Mouse (Mus musculus) Patski (cell line): Measurements from ENCODE around the gene Coch. TPM values are rescaled to one million over a fixed set of nuclear protein-coding genes. Genes with fewer than 3 reads are reported as not detected.
"Not testable (repeated sequence)": the region's sequence is repeated elsewhere in the genome, so short reads cannot be mapped to it uniquely, and the experiment has no call there.

ENCODE experiments used
- ATAC-seq: fragments of 100-300 bp; one replicate; pipeline ENCODE4 v1.8.0; 2021
- CTCF ChIA-PET: fragments of 350-600 bp; sonication (Branson Sonifier 250); formaldehyde crosslinking; loops from one replicate; lab custom pipeline; 2022; ENCODE audit warnings: inconsistent platforms; lab: Charles Lee
- POLR2A ChIA-PET: fragments of 350-600 bp; sonication (Branson Sonifier 250); formaldehyde crosslinking; loops from one replicate; lab custom pipeline; 2022; ENCODE audit warnings: antibody characterized with exemption, inconsistent platforms; lab: Charles Lee
- DNase-seq: peaks from one replicate; pipeline ENCODE4 v3.0.0-alpha.2; 2011; ENCODE audit warnings: low read depth, low spot score
- H3K27me3 ChIP-seq: fragments of 371-371 bp; one replicate; pipeline ENCODE4 v1.5.1; 2021
- CTCF ChIP-seq: fragments of 100-300 bp; IDR thresholded peaks from one replicate; pipeline ENCODE4 v1.5.1; 2021
- in situ Hi-C: fragments of 300-500 bp; cut with MboI; formaldehyde crosslinking; loops from 3 replicates; pipeline ENCODE4 v1.11.1; 2018; ENCODE audit warnings: low pct_unique_long_range_greater_than_20kb, mixed read lengths
- polyA plus RNA-seq: library from polyadenylated mRNA; unstranded; gene quantifications from one replicate; pipeline ENCODE4 v1.2.3, GENCODE M21; 2021

Coch gene
- polyA plus RNA-seq, 1 experiment from 2014 or later, result 0.03 TPM

DNA sequence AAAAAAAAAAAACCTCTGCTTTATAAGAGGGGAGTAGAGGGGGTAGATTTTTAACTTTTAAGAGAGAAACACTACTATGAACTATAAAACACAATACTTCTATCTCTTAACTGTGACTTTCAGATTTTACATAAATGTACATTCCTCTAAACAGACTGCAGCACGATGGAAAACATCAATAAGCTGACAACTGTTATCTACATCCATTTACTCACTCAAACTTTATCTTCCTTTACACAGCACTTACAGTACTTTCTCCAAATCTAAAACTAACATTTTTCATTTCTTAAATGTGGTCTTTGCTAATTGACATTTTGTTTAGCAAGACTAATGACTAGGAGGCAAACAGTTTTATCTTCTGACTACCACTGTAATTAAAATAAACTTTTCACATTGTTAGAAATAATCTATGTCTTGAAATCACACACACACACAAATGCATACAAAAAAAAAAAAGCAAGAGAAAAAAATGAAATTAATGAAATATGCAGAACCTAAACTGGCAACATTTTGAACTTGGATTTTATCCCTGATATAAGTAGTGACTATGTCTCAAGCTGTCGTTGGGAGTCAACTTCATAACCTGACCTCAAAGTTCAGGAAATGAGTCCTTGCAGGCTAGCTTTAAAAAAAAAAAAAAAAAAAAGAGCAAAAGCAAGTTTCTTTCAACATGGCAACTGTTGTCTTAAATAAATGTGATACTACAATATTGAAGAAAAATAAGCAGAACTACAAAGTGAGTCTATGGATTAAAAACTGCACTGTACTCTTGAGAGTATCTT lies 43.7 kb downstream of the Coch start:
- in situ Hi-C loops, result no loop called here
- no peak for ATAC-seq
- H3K27me3 ChIP-seq, result no peaks in the 10 kb centered on the region
- no peak for DNase-seq
- ChIA-PET POLR2A (no interaction called here), CTCF (no interaction called here)
- TF ChIP-seq CTCF, result no peak

DNA sequence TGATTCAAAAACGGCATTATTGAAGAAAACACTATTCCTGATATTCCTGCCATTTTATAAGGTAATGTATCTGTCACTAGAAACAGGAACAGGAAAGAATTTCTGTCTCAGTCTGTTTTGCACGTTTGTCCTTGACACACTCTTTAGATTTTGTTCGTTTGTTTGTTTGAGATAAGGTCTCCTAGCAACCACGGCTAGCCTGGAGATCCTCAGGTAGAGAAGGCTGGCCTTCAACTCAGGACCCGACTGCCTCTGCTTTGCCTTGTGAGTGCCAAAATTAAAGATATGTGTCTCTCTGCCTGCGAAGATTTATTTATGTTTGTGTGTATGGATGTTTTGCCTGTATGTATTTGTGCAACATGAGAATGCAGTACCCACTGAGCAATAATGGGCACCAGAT lies 48.7 kb downstream of the Coch start:
- H3K27me3 ChIP-seq, result no peaks in the 10 kb centered on the region
- ChIA-PET POLR2A (no interaction called here), CTCF (no interaction called here)
- no peak for ATAC-seq
- DNase-seq, result no peak
- in situ Hi-C loops, result no loop called here
- no peak for TF ChIP-seq CTCF

DNA sequence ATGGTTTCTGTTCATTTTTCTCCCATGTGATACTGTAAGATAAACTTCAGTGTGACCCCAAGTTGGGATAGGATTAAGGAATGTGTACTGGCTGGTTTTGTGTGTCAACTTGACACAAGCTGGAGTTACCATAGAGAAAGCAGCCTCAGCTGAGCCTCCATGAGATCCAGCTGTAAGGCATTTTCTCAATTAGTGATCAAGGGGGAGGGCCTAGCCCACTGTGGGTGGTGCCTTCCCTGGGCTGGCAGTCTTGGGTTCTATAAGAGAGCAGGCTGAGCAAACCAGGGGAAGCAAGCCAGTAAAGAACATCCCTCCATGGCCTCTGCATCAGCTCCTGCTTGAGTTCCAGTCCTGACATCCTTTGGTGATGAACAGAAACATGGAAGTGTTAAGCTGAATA lies 56.3 kb downstream of the Coch start:
- POLR2A ChIA-PET, result interaction anchor here (0.6 kb wide), 1 partner anchor 56 kb away, joined by 5 read pairs; no protein-coding TSS in a partner anchor
- CTCF ChIA-PET, ATAC-seq, H3K27me3 ChIP-seq, DNase-seq, in situ Hi-C loops: not testable (repeated sequence)

Other genes with a start within 250 kb of the Coch start
- gene G2e3, start 245.3 kb upstream of the Coch start, polyA plus RNA-seq, result 11.5 TPM
- gene Scfd1, start 215.8 kb upstream of the Coch start, polyA plus RNA-seq, result 62.1 TPM
- gene Ap4s1, start 97.7 kb downstream of the Coch start, polyA plus RNA-seq, result 11.8 TPM
- gene Strn3, start 98.6 kb downstream of the Coch start, polyA plus RNA-seq, result 67.9 TPM
- 57.6 TPM for gene Hectd1, start 236.2 kb downstream of the Coch start, polyA plus RNA-seq